Mouse (Mus musculus) embryonic facial prominence, embryonic 15.5 days (tissue): ENCODE measurements around the gene Traf7. TPM values are rescaled to one million over a fixed set of nuclear protein-coding genes. Genes with fewer than 3 reads are reported as not detected.

Experiments
- ATAC-seq: fragments of 200-750 bp; cut with Nextera tagmentation; 2 replicates; pipeline ENCODE4 v1.8.0; 2017; ENCODE audit warnings: low read depth, moderate TSS enrichment; ENCODE audit not compliant: insufficient number of reproducible peaks, low FRiP score, low TSS enrichment
- H3K27ac ChIP-seq: fragments of 300-500 bp; sonication (generic); replicated peaks from 2 replicates; pipeline ENCODE4 v1.5.1; 2015; ENCODE audit warnings: mild to moderate bottlenecking, inconsistent platforms
- H3K27me3 ChIP-seq: fragments of 300-500 bp; sonication (generic); 2 replicates; pipeline ENCODE4 v1.6.1; 2015; ENCODE audit warnings: inconsistent platforms
- H3K36me3 ChIP-seq: fragments of 300-500 bp; sonication (generic); 2 replicates; pipeline ENCODE4 v1.6.1; 2015; ENCODE audit warnings: mild to moderate bottlenecking, inconsistent platforms
- H3K4me1 ChIP-seq: fragments of 300-500 bp; sonication (generic); 2 replicates; pipeline ENCODE4 v1.6.1; 2015; ENCODE audit warnings: inconsistent platforms
- H3K4me2 ChIP-seq: fragments of 300-500 bp; sonication (generic); replicated peaks from 2 replicates; pipeline ENCODE4 v1.6.1; 2015; ENCODE audit warnings: mild to moderate bottlenecking, inconsistent platforms
- H3K4me3 ChIP-seq: fragments of 300-500 bp; sonication (generic); replicated peaks from 2 replicates; pipeline ENCODE4 v1.5.1; 2015; ENCODE audit warnings: mild to moderate bottlenecking, inconsistent platforms
- H3K9ac ChIP-seq: fragments of 300-500 bp; sonication (generic); 2 replicates; pipeline ENCODE4 v1.6.1; 2015; ENCODE audit warnings: inconsistent platforms
- H3K9me3 ChIP-seq: fragments of 300-500 bp; sonication (generic); replicated peaks from 2 replicates; pipeline ENCODE4 v1.6.1; 2016; ENCODE audit warnings: inconsistent platforms
- WGBS: fragments of 180-500 bp; shearing (Covaris S2); methylation state at CpG from one replicate; pipeline ENCODE4 v1.1.7; 2015; 5-methylcytosine and 5-hydroxymethylcytosine counted together
- polyA plus RNA-seq: library from polyadenylated mRNA; unstranded; fragments of >200 nt; fragmentation: Nextera tagmentation; extraction: Ambion mirVana; gene quantifications from 2 replicates; pipeline ENCODE4 v1.2.1, GENCODE M21; 2015

Gene Traf7
- polyA plus RNA-seq, 1 experiment from 2014 or later = 95.7 TPM

DNA sequence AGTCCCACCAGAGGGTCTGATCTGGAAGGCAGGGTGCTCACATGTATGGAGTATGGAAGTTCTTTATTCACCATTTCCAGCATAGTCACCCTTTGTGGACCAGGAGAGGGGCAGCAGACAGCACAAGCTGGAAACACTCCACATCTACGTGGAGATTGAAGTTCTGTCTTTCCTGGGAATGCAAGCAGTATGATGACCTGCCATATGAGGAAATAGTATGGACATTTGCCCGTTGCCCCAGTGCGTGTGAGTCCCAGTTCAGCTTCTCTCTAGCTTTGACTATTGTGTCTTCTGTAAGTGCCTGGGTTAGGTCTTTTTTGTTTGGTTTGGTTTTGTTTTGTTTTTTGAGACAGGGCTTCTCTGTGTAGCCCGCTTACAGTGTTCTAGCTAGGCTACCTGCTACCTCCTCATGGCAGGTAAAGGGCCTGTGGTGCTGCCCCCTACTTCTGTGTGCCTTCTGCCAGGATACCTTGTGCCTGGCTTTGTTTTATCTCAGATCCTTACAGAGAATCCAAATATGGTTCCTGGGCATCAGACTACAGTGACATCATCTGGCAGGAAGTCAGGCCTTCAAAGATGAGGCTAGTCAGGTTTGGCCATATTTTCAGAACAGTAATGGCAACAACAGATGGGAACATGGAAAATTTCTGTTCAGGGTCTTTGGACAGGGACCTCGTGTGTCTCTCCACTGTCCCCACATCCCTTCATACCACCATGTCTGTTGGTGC is 32.7 kb upstream of the Traf7 start:
- ATAC-seq = no peak
- Histone ChIP-seq H3K9ac (no peak overlapping the region), H3K4me1 (peaks cover 37% of the 10 kb centered on the region), H3K27ac (no peak overlapping the region), H3K9me3 (no peaks in the 10 kb centered on the region), H3K4me3 (no peak overlapping the region), H3K27me3 (no peaks in the 10 kb centered on the region), H3K4me2 (no peak overlapping the region), H3K36me3 (peaks cover 8% of the 10 kb centered on the region; the same call in 1 of the 2 replicates)
- WGBS = 85% methylated on average over 5 of the region's 5 CpGs

- peak; percentile 75 for ATAC-seq
- H3K27me3 ChIP-seq = no peaks in the 10 kb centered on the region
- H3K9ac ChIP-seq = no peak overlapping the region
- peak overlapping the region; percentile 88 for H3K27ac ChIP-seq
- WGBS = 58% methylated on average over 3 of the region's 3 CpGs
- peaks cover 37% of the 10 kb centered on the region for H3K4me1 ChIP-seq
- no peak overlapping the region for H3K4me3 ChIP-seq
- H3K4me2 ChIP-seq = peak overlapping the region; percentile 26
- no peaks in the 10 kb centered on the region for H3K9me3 ChIP-seq
- no peaks in the 10 kb centered on the region for H3K36me3 ChIP-seq
Measured at GRCm38 (mm10) chr17:24559146-24559545, 31.4 kb upstream of the Traf7 start.

DNA sequence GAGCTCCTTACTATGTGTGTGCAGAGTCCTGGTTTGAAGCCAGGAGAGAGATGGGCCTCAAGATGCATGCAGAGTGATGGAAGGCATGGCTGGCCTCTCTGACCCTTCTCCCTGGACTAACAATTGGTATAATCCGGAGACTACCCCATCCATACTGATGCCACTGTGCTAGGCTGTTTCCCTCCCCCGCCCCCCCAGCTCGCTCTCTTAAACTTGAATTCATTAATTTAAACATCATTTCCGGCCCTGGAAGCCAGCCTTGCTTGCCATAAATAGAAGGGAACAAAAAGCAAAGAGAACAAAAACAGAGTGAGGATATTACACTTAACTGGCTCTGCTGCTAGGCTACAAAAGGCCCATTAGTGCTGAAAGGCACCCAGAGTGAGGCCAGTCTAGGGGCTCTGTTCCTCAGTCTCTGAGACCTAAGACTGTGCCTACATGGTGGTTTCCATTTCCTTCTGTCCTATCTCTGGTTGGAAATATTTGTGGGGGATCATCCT is 30.9 kb upstream of the Traf7 start:
- H3K4me1 ChIP-seq = peaks cover 37% of the 10 kb centered on the region
- H3K4me3 ChIP-seq = no peak overlapping the region
- H3K27me3 ChIP-seq = no peaks in the 10 kb centered on the region
- no peak overlapping the region for H3K9ac ChIP-seq
- peak overlapping the region; percentile 26 for H3K4me2 ChIP-seq
- peak; percentile 76 for ATAC-seq
- no peaks in the 10 kb centered on the region for H3K36me3 ChIP-seq
- peak overlapping the region; percentile 88 for H3K27ac ChIP-seq
- WGBS = 47% methylated on average over 4 of the region's 4 CpGs
- no peaks in the 10 kb centered on the region for H3K9me3 ChIP-seq

- Histone ChIP-seq H3K4me1 (peaks cover 41% of the 10 kb centered on the region), H3K9me3 (no peaks in the 10 kb centered on the region), H3K36me3 (no peaks in the 10 kb centered on the region), H3K4me3 (no peak overlapping the region), H3K9ac (no peak overlapping the region), H3K4me2 (no peak overlapping the region), H3K27ac (peak overlapping the region; percentile 88), H3K27me3 (no peaks in the 10 kb centered on the region)
- no peak for ATAC-seq
- 80% methylated on average over 7 of the region's 7 CpGs for WGBS
Measured at GRCm38 (mm10) chr17:24557091-24557490, 29.4 kb upstream of the Traf7 start.

- no peaks in the 10 kb centered on the region for H3K36me3 ChIP-seq
- H3K9me3 ChIP-seq = no peaks in the 10 kb centered on the region
- H3K27me3 ChIP-seq = no peaks in the 10 kb centered on the region; the same call in 1 of the 2 replicates
- peak overlapping the region; percentile 92; the same call in 1 of the 2 replicates for H3K27ac ChIP-seq
- peaks cover 31% of the 10 kb centered on the region for H3K4me1 ChIP-seq
- H3K4me3 ChIP-seq = peak overlapping the region; percentile 74
- H3K4me2 ChIP-seq = peak overlapping the region; percentile 66
- ATAC-seq = no peak
- 47% methylated on average over 3 of the region's 3 CpGs for WGBS
- peak overlapping the region; percentile 90 for H3K9ac ChIP-seq
Measured at GRCm38 (mm10) chr17:24551050-24551444, 23.3 kb upstream of the Traf7 start.

DNA sequence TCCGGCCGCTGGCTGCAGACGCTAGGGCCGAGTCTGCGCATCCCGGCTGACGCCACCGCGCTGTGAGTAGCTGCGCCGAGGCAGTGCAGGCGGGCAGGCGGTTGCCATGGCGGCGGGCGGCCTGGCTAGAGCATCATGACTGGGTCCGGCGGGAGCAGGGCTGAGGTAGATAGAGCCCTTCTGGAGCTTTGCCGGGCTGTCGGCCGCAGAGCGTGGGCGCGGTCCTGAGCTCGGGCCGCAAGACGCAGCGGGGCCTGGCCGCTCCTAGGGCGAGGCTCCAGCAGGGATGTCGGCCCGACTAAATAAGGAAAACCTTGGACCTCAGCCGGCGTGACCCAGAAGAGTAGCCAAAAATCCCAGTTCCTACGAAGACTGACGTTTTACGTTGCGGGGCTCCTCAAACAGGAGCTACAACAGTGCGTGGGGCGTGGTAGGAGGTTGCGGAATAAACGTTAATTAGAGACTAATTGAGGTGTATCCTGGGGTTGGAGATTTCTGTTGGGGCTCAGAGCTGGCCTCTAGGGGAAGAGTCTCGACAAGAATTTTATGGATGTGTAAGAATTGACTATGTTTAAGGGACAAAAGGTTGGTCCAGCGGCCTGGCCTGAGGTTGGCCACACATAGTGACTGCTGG is 22.8 kb upstream of the Traf7 start:
- Histone ChIP-seq H3K4me3 (peak overlapping the region; percentile 74), H3K4me2 (peak overlapping the region; percentile 66), H3K9me3 (no peaks in the 10 kb centered on the region), H3K36me3 (no peaks in the 10 kb centered on the region), H3K27ac (peak overlapping the region; percentile 92), H3K27me3 (no peaks in the 10 kb centered on the region; the same call in 1 of the 2 replicates), H3K9ac (peak overlapping the region; percentile 90), H3K4me1 (peaks cover 31% of the 10 kb centered on the region)
- ATAC-seq = peak; percentile 76
- WGBS = under 1% methylated on average over 44 of the region's 44 CpGs

DNA sequence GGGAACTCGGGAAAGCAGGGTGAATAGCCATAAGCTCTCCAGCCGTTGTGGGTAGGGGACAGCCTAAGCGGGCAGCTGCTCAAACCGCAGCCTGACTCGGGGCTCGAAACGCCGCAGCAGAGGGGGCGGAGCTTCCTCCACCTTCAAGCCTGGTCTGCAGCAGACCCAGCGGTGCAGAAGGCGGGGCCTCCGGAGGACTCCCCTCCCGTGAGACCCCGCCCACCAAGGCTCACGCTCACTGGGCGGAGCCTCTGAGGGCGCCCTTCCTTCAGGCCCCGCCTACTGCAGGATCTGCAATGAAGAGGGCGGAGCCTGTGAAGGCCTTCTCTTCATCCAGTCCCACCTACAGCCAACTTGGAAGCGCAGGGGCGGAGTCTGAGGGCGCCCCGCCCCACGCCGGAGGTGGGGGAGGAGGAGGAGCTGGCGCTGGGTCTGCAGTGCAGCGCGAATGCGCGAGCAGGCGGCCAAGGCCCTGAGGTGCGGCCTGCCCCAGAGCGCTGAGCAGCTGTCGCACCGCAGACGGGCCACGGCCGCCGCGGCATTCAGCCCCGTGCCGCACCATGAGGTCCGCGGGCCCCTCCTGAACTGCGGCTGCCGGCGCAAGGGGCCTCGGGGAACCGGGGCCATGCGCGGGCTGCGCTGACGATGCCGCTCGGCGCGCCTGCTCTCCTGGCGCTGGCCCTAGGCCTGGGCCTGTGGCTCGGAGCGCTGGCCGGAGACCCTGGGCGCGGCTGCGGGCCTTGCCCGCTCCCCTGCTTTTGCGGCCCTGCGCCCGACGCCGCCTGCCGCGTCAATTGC is 22.1 kb upstream of the Traf7 start, which contains the start of gene Pkd1:
Gene Pkd1 (plus strand): TSS at position 217 of the 798 bp plus-strand sequence.
- under 1% methylated on average over 71 of the region's 72 CpGs for WGBS
- ATAC-seq = peak; percentile 97
- H3K4me1 ChIP-seq = peaks cover 31% of the 10 kb centered on the region
- no peaks in the 10 kb centered on the region for H3K36me3 ChIP-seq
- H3K27me3 ChIP-seq = no peaks in the 10 kb centered on the region; the same call in 1 of the 2 replicates
- H3K4me3 ChIP-seq = peak within 1 kb of the TSS; percentile 74
- H3K27ac ChIP-seq = peak within 1 kb of the TSS; percentile 92
- no peaks in the 10 kb centered on the region for H3K9me3 ChIP-seq
- peak within 1 kb of the TSS; percentile 90 for H3K9ac ChIP-seq
- H3K4me2 ChIP-seq = peak within 1 kb of the TSS; percentile 66

GRCm38 (mm10) chr17:24548921-24549617 is 21.3 kb upstream of the Traf7 start:
- Histone ChIP-seq H3K36me3 (no peaks in the 10 kb centered on the region), H3K9me3 (no peaks in the 10 kb centered on the region), H3K4me3 (peak overlapping the region; percentile 74), H3K27me3 (peaks cover 4% of the 10 kb centered on the region; the same call in 1 of the 2 replicates), H3K9ac (peak overlapping the region; percentile 26; the same call in 1 of the 2 replicates), H3K4me2 (peak overlapping the region; percentile 66), H3K27ac (peak overlapping the region; percentile 92), H3K4me1 (peaks cover 31% of the 10 kb centered on the region)
- WGBS = 5% methylated on average over 23 of the region's 23 CpGs
- ATAC-seq = no peak

DNA sequence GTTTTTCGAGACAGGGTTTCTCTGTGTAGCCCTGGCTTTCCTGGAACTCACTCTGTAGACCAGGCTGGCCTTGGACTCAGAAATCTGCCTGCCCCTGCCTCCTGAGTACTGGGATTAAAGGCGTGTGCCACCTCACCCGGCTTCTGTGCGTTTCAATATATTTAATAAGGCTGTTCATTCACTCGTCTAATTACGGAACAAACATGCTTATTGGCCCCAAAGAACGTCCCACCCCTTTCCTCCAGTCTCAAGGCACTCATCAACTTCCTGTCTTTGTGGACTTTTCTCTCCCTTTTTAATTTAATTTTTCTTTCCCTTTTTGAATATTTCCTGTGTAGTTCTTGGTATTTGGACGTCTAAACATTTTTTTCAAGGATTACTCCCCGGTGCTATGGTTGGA is 20.7 kb upstream of the Traf7 start:
- no peak for ATAC-seq
- no peak overlapping the region for H3K9ac ChIP-seq
- H3K4me3 ChIP-seq = peak overlapping the region; percentile 74
- H3K27ac ChIP-seq = peak overlapping the region; percentile 92; the same call in 1 of the 2 replicates
- no peaks in the 10 kb centered on the region for H3K36me3 ChIP-seq
- 26% methylated on average over 9 of the region's 9 CpGs for WGBS
- H3K4me2 ChIP-seq = peak overlapping the region; percentile 66
- H3K9me3 ChIP-seq = no peaks in the 10 kb centered on the region
- peaks cover 4% of the 10 kb centered on the region; the same call in 1 of the 2 replicates for H3K27me3 ChIP-seq
- H3K4me1 ChIP-seq = peaks cover 31% of the 10 kb centered on the region

DNA sequence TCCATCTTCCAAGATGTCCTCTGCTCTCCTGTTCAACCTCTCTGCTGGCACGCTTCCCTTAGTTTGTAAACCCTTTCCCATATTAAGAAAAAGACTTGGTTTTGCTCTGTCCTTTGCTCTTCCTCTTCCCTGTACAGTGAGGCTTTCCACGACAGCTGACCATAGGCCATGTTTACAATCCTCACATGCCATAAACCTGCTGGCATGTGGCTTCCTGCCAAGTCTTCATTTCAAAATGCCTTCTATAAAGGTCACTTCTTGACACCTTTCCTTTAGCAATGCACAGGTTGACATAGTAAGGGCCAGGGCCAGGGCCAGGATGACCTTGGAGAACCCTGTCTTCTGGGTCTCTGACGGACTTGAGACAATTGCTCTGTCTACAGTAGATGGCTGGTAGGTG is 18.5 kb upstream of the Traf7 start:
- Histone ChIP-seq H3K4me1 (peaks cover 18% of the 10 kb centered on the region), H3K27me3 (peaks cover 4% of the 10 kb centered on the region; the same call in 1 of the 2 replicates), H3K9me3 (no peaks in the 10 kb centered on the region), H3K9ac (no peak overlapping the region), H3K27ac (no peak overlapping the region), H3K4me2 (no peak overlapping the region), H3K4me3 (no peak overlapping the region), H3K36me3 (no peaks in the 10 kb centered on the region)
- WGBS = 88% methylated on average over 3 of the region's 3 CpGs
- no peak for ATAC-seq
